Mouse (Mus musculus) adrenal gland, adult 8-10 months (tissue): ENCODE measurements around the gene Hk1. TPM values are rescaled to one million over a fixed set of nuclear protein-coding genes. Genes with fewer than 3 reads are reported as not detected.
A peak's percentile ranks its signal among the peaks of the same experiment; 100 is the strongest.

Source experiments
- DNase-seq: peaks from one replicate; pipeline ENCODE4 v3.0.0; 2022
- total RNA-seq, 4 experiments: library from RNA; stranded (reverse); gene quantifications; 2 replicates each; pipeline ENCODE4 v1.2.4; 2022

Gene Hk1
- 10 to 100 TPM; 32.4 to 53.5 (median 42.9) TPM for total RNA-seq

DNA sequence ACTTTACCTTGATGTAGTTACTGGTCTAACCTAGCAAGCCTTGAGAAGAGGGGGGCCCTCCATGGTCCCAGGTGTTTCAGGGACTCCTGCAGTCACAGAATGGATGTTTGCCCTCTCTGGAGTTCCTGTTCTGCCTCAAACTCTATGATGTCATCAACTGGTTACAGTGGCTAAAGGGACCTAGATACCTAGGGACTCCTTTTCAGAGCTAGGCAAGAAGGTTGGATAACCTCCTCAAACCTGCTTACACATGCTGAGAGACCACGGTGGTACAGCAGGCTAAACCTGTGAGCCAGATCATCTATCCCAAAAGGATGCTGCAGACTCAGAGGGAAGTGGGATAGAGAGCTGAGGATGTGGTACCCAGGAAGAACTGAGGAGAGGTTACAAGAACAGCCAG lies at the start of gene Hk1:
Gene Hk1, minus strand, starts transcription at position 101 of the 400 bp plus-strand sequence.
- DNase-seq: no peak

DNA sequence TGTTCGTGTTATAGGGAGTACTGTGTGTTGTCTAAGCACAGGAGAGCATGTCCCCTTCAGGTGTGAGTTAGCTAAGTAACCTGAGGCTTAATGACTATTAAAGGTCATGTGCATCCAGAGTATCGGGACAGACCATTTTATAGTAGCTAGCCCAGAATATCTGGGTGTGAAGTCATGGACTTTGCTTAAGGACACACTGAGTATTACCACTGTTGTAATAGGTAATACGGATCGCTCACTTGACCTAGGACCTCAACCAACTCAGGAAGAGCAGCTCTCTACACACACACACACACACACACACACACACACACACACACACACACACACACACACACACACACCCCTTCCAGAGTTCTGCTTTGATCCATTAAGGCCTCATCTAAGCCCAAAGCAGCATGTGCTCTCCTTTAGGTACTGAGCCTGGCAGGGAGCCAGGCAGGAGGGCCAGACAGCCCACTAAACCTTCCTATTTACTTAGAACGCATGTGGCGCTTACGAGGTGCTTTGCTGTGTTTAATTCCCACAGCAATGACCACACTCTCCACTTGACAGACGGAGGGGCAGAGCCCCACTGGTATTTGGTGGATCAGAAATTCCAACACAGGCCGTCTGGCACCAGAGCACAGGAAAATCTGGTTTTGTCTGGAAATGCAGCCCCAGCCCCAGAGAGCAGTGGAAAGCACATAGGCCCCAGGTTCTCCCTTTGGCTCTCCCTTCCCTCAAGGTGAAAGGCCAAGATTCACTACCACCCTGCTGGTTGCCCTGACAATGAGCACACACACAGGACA lies 45.6 kb upstream of the Hk1 start:
- DNase-seq: no peak

- DNase-seq: no peak
Observed at GRCm38 (mm10) chr10:62422255-62422654, 42.5 kb upstream of the Hk1 start, which contains the start of gene Hkdc1. Gene Hkdc1, minus strand, starts transcription at chr10:62422491.

DNA sequence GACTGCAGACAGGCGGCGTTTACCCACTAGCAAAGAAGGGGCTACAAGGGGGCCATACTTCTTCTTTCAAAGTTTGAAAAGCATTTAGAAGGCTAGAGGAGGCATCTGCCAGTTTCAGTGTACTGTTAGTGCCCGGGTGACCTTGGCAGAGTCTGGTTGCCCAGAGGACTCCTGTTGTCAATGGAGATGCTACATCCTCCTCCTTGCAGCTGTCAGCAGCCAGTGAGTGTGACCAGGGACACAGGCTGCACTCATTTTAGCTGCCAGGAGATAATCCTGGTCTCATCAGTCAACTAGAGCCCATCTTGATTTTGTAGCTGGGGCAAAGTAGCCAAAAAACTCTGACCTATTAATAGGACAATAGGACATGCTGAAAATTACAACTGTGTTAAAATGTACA lies 41.4 kb upstream of the Hk1 start:
- DNase-seq: no peak

DNA sequence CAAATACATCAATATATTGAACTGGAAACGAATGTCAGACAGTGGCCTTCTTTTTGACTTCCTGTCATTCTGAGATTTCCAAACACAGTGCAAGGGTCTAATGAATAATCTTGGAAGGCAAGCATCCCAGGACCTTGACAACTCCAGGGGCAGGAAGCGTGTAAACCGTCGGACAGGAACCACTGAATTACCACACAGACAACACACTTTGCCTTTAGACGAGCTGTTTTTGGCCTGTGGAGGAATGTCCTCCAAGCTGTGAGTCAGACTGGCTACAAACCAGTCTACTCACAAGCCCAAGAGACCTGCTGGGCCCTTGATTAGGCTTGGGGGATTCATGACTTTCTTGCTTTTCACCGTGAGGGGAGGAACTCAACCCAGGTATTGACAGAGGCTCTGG lies 40.7 kb upstream of the Hk1 start:
- DNase-seq: no peak

DNA sequence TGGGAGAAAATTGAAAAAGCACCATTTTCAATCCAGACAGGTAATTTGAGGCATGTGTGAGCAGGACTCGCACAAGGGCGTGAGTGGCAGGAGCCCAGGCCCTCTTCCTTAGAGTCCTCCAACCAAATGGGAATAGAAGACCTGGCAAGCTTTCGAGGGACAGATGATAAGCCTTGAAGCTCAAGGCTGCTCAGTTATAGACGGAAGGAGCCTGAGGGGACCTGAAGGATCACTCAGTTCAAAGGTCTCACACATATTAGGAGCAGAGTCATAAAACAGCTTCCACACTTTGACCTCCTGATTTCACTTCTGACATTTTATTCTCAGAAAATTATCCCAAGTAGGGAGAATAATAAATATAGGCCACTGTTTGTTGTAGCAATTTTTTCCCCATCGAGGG lies 39.7 kb upstream of the Hk1 start:
- no peak for DNase-seq

- no peak for DNase-seq
Observed at GRCm38 (mm10) chr10:62418831-62419356, 39.2 kb upstream of the Hk1 start.

DNA sequence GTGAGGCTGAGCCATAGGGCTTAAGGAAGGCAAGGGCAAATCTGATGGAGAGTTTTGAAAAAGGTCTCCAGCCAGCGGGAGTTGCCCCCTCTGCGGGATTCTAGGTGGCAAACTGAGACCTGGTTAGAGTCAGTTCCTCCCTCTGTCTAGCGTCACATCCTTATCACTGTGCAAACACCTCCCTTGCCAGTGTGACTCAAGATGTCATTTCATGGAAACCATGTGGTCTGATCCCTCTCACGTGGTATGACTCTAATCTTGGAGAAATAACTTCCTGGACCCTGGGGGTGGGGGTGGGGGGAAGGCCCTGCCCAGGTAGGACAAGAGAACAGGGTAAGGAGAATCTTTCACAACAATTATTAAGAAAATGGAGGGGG lies 33.9 kb upstream of the Hk1 start:
- no peak for DNase-seq

DNA sequence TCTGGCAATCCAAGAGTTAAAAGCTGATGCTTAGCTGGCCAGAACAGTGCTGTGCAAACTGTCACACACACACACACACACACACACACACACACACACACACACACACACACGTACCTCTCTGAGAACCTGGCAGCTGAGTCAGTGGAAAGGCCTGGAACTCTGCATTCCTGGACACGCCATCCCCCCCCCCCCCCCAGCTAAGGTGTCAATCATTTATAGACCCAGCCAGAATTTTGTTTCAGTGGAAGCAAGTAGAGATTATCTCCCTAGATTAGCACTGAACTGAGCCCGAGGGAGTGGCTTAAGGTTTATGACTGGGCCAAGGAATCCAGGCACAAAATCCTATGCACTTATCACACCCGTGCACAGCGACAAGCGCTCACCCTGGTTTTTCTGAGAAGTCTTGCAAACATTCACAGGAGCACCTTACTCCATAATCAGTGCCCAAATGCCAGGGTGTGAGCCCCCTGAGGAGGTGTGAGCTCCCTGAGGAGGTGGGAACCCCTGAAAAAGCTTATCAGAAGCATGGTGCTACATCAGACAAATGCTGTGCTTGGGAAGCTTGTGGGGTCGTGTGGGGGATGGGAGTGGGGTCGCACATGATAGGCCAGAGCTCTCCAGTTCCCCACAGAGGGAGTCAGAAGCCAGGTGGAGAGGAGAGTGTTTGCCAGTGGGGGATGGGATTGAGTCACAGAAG lies 33.3 kb upstream of the Hk1 start:
- DNase-seq: no peak

GRCm38 (mm10) chr10:62411431-62412410 lies 32.0 kb upstream of the Hk1 start:
- no peak for DNase-seq

- DNase-seq: peak; percentile 39
Observed at GRCm38 (mm10) chr10:62410943-62411342, 31.2 kb upstream of the Hk1 start.

GRCm38 (mm10) chr10:62404901-62405300 lies 25.2 kb upstream of the Hk1 start:
- no peak for DNase-seq

GRCm38 (mm10) chr10:62401641-62402111 lies 22.0 kb upstream of the Hk1 start:
- DNase-seq: no peak

DNA sequence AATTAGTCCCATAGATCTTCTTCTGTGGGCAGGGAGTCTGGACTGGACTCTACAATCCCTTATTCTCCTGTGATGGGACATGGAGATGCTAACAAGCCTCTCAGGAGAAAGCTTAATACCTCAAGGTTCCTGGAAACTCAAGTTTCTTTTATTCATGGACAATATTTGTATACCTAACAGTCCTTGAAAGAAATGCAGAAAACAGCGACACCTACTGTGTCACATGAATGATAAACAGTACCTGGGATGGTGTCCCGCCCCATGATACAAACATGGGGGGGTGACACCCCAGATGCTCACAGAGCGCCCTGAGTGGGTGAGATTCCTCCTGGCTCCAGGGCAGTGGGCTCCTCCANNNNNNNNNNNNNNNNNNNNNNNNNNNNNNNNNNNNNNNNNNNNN lies 3.3 kb upstream of the Hk1 start:
- DNase-seq: no peak

- no peak for DNase-seq
Observed at GRCm38 (mm10) chr10:62380936-62381335, 1.2 kb upstream of the Hk1 start.

DNA sequence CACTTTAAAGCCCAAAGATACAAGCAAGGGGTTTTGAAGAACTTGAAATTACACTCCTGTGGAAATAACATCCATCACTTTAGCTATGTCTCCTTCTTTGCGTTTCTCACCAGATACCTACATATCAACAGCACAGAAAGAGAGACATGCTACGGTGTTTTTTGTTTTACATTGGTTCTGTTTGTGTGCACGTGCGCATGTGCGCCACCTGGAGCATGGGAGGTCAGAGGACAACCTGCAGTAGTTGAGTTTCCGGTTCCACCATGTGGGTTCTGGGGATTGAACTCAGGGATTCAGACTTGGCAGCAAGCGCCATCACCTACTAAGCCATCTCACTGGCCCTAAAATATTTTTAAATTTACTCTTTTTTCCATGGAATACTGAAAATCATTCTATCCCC lies 20.9 kb downstream of the Hk1 start:
- DNase-seq: no peak

DNA sequence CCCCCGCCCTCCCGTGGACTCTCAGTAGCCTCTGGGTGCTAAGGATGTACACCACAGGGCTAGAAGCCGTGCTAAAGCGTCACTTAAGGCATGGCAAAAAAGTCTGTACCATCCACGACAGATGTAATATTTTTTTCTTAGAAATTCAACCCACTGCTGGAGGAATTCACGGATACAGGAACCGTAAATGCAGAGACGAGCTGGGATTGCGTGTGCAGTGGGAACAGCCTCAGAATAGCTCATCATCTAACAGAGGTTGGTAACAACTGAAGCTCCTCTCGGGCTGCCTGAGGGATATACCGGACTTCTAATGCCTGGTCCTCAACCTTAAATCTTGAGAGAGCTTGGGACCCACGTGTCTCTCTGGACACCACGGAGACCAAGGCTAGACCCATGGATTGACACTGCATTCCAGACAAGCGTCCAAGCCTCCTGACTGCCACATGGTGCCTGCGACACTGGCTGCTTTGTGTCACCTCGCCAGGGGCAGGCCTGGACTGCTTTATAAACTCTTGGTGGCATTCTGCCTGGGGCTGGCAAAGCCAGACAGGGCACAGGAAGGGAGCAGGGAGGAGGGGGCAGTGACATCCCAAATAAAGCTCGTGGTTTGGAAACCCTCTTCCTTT lies 23.5 kb downstream of the Hk1 start:
- no peak for DNase-seq

DNA sequence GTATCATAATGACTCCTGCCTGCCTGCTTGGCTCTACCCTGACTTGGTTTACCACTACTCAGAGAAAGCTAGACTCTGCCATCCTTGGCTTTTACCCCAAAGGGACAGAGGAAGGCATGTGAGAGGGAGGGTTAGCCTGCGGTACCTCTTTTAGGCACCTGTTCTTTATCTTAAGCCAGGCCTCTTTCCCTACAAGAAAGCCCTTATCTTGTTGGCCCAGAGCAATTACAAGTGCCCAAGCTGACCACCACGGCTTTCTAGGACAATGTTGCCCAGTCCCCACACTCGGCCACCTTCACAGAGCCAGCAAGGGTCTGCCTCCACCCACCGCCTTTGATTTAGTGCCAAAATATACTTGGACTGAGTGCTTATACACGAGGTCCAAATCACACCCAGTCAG lies 34.6 kb downstream of the Hk1 start:
- DNase-seq: no peak

GRCm38 (mm10) chr10:62344004-62344752 lies 35.5 kb downstream of the Hk1 start:
- no peak for DNase-seq

- no peak for DNase-seq
Observed at GRCm38 (mm10) chr10:62342512-62342911, 37.2 kb downstream of the Hk1 start.

DNA sequence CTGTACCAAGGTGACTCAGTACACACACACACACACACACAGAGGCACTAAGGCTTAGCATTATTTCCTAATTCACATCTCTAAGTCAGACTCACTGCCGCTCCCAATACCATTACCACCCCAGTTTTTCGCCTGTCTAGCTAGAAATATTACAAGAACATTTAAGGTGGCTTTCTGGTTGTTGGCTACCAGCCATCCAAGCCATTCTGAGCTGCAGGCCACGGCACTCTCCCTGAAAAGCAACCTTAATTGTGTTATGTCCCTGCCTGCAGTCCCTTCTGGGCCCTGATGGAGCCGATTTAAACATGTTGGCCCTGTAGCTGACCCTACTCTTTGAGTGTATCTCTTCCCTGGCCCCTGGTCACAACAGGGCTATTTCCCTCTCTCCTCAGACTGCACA lies 37.8 kb downstream of the Hk1 start:
- DNase-seq: no peak
